7 mouse cellular contexts compared by ENCODE assay signal in genomic region chr3:57575660-57576055, GRCm38 (mm10). TPM values are rescaled to one million over a fixed set of nuclear protein-coding genes. Genes with fewer than 3 reads are reported as not detected.
A peak's percentile ranks its signal among the peaks of the same experiment; 100 is the strongest.
DNase-seq lines count a peak whose midpoint lies in the region; ATAC-seq and TF ChIP-seq lines count a peak whose summit lies in the region.

Gene Wwtr1 (minus strand): TSS chr3:57575910.

- peaks cover 5% of the 10 kb centered on the region; the same call in 1 of the 2 replicates for H3K79me2 ChIP-seq in heart, adult 2 months (replicated peaks; ENCODE audit: control insufficient read depth, insufficient read depth, low read length)

- peak within 1 kb of the TSS; percentile 85 for H3K9ac ChIP-seq in embryonic facial prominence, embryonic 13.5 days
- H3K9ac ChIP-seq in heart, adult 2 months (ENCODE audit: low read depth, low read length): peak within 1 kb of the TSS; percentile 76
- H3K9ac ChIP-seq in limb, embryonic 14.5 days (ENCODE audit: low read depth, low read length, severe bottlenecking): peak within 1 kb of the TSS; percentile 79
- peak within 1 kb of the TSS; percentile 56 for H3K9ac ChIP-seq in midbrain, embryonic 15.5 days
- H3K9ac ChIP-seq in stomach, embryonic 14.5 days (replicated peaks; ENCODE audit: low read depth, low read length): peak within 1 kb of the TSS; percentile 73

- peak within 1 kb of the TSS; percentile 96 for H3K27ac ChIP-seq in embryonic facial prominence, embryonic 13.5 days
- H3K27ac ChIP-seq in heart, adult 2 months: peak within 1 kb of the TSS; percentile 100
- H3K27ac ChIP-seq in limb, embryonic 14.5 days (replicated peaks; ENCODE audit: low read depth, low read length): peak within 1 kb of the TSS; percentile 93
- peak within 1 kb of the TSS; percentile 75 for H3K27ac ChIP-seq in midbrain, embryonic 15.5 days
- H3K27ac ChIP-seq in stomach, embryonic 14.5 days (ENCODE audit: low read length): peak within 1 kb of the TSS; percentile 97

- no peaks in the 10 kb centered on the region for H3K9me3 ChIP-seq in embryonic facial prominence, embryonic 13.5 days
- no peaks in the 10 kb centered on the region for H3K9me3 ChIP-seq in limb, embryonic 14.5 days (ENCODE audit: control insufficient read depth, low read length)
- H3K9me3 ChIP-seq in midbrain, embryonic 15.5 days: no peaks in the 10 kb centered on the region
- no peaks in the 10 kb centered on the region for H3K9me3 ChIP-seq in stomach, embryonic 14.5 days (ENCODE audit: control insufficient read depth, low read depth, low read length)

- peak; percentile 93 for ATAC-seq in embryonic facial prominence, embryonic 13.5 days (ENCODE audit: insufficient number of reproducible peaks, insufficient read depth, low FRiP score, low TSS enrichment, low read depth)
- peak; percentile 92 for ATAC-seq in limb, embryonic 14.5 days (ENCODE audit: low FRiP score, low read depth)
- peak; percentile 87 for ATAC-seq in midbrain, embryonic 15.5 days (replicated peaks)
- ATAC-seq in stomach, embryonic 14.5 days (ENCODE audit: insufficient number of reproducible peaks, insufficient read depth, low FRiP score, low read depth): peak; percentile 95

- H3K36me3 ChIP-seq in embryonic facial prominence, embryonic 13.5 days: peaks cover 5% of the 10 kb centered on the region
- peaks cover 20% of the 10 kb centered on the region for H3K36me3 ChIP-seq in heart, adult 2 months (ENCODE audit: control insufficient read depth, insufficient read depth, low read length)
- H3K36me3 ChIP-seq in limb, embryonic 14.5 days (ENCODE audit: control insufficient read depth, insufficient read depth, low read length): peaks cover 7% of the 10 kb centered on the region; the same call in 1 of the 2 replicates
- H3K36me3 ChIP-seq in midbrain, embryonic 15.5 days (replicated peaks): no peaks in the 10 kb centered on the region
- no peaks in the 10 kb centered on the region for H3K36me3 ChIP-seq in stomach, embryonic 14.5 days (ENCODE audit: control insufficient read depth, insufficient read depth, low read length)

- DNase-seq in brain, adult 2 months (ENCODE audit: low read depth, low spot score): peak; percentile 41
- DNase-seq in heart, adult 2 months: peak; percentile 91 to 96
- peak; percentile 98 for DNase-seq in kidney, adult 9 months
- DNase-seq in limb, embryonic 14.5 days (ENCODE audit: low spot score): peak; percentile 93

- H3K4me2 ChIP-seq in embryonic facial prominence, embryonic 13.5 days: peak within 1 kb of the TSS; percentile 82
- H3K4me2 ChIP-seq in limb, embryonic 14.5 days (replicated peaks; ENCODE audit: low read depth, low read length, severe bottlenecking): peak within 1 kb of the TSS; percentile 82
- H3K4me2 ChIP-seq in midbrain, embryonic 15.5 days: peak within 1 kb of the TSS; percentile 99
- H3K4me2 ChIP-seq in stomach, embryonic 14.5 days (replicated peaks; ENCODE audit: low read depth, low read length): peak within 1 kb of the TSS; percentile 76

- peak within 1 kb of the TSS; percentile 80 for H3K4me3 ChIP-seq in embryonic facial prominence, embryonic 13.5 days
- peak within 1 kb of the TSS; percentile 84 for H3K4me3 ChIP-seq in heart, adult 2 months
- peak within 1 kb of the TSS; percentile 68 for H3K4me3 ChIP-seq in limb, embryonic 14.5 days (replicated peaks; ENCODE audit: low read length)
- peak within 1 kb of the TSS; percentile 73 for H3K4me3 ChIP-seq in midbrain, embryonic 15.5 days
- peak within 1 kb of the TSS; percentile 85 for H3K4me3 ChIP-seq in stomach, embryonic 14.5 days (ENCODE audit: low read depth, low read length)

- peaks cover 39% of the 10 kb centered on the region for H3K4me1 ChIP-seq in embryonic facial prominence, embryonic 13.5 days
- peaks cover 5% of the 10 kb centered on the region for H3K4me1 ChIP-seq in heart, adult 2 months (ENCODE audit: control insufficient read depth, insufficient read depth, low read length)
- H3K4me1 ChIP-seq in limb, embryonic 14.5 days (ENCODE audit: control insufficient read depth, insufficient read depth, low read length): peaks cover 32% of the 10 kb centered on the region
- H3K4me1 ChIP-seq in midbrain, embryonic 15.5 days: peaks cover 17% of the 10 kb centered on the region; the same call in 1 of the 2 replicates
- H3K4me1 ChIP-seq in stomach, embryonic 14.5 days (ENCODE audit: control insufficient read depth, insufficient read depth, low read length): peaks cover 12% of the 10 kb centered on the region

- under 1% methylated on average over 36 of the region's 36 CpGs for WGBS in embryonic facial prominence, embryonic 13.5 days
- 2% methylated on average over 29 of the region's 36 CpGs for WGBS in heart, adult 2 months
- WGBS in limb, embryonic 14.5 days: under 1% methylated on average over 35 of the region's 36 CpGs
- WGBS in midbrain, embryonic 15.5 days: under 1% methylated on average over 36 of the region's 36 CpGs
- WGBS in stomach, embryonic 14.5 days: under 1% methylated on average over 36 of the region's 36 CpGs

- TF ChIP-seq POLR2A in heart, adult 2 months (IDR thresholded peaks at IDR 0.05; ENCODE audit: insufficient read depth, low read depth, low read length): peak; percentile 98
- TF ChIP-seq POLR2A in limb, embryonic 14.5 days (IDR thresholded peaks at IDR 0.05; ENCODE audit: borderline replicate concordance, extremely low read depth, insufficient read depth, insufficient read length): peak; percentile 60; the same call in 1 of the 2 replicates

- intact Hi-C loops in heart, adult 2 months (cut with DNase I): loop anchor here (1.0 to 5.0 kb wide), 7 partner anchors 21 to 105 kb away; no protein-coding TSS in a partner anchor

- no peak for TF ChIP-seq CTCF in heart, adult 2 months (IDR thresholded peaks at IDR 0.05)

- TF ChIP-seq EP300 in heart, adult 2 months (IDR thresholded peaks at IDR 0.05; ENCODE audit: insufficient read depth, low read depth, low read length): peak; percentile 63; the same call in 1 of the 2 replicates

- H3K27me3 ChIP-seq in embryonic facial prominence, embryonic 13.5 days: no peaks in the 10 kb centered on the region
- H3K27me3 ChIP-seq in heart, adult 2 months (ENCODE audit: control insufficient read depth, insufficient read depth, low read length): no peaks in the 10 kb centered on the region
- H3K27me3 ChIP-seq in limb, embryonic 14.5 days (ENCODE audit: control insufficient read depth, insufficient read depth, low read length): no peaks in the 10 kb centered on the region
- no peaks in the 10 kb centered on the region for H3K27me3 ChIP-seq in midbrain, embryonic 15.5 days (replicated peaks)
- no peaks in the 10 kb centered on the region for H3K27me3 ChIP-seq in stomach, embryonic 14.5 days (ENCODE audit: control insufficient read depth, insufficient read depth, low read length)

RNA-seq across cellular contexts. Expression of gene Wwtr1, which starts in this region (rescaled TPM):
- polyA plus RNA-seq in embryonic facial prominence, embryonic 13.5 days (2015; fragmentation: Nextera tagmentation; extraction: Ambion mirVana): 23.8 and 26.1 TPM in 2 replicates
- total RNA-seq in heart, adult 2 months (2021): 10 to 100 TPM; 46.5 to 49.1 TPM
- 28.2 and 40.6 TPM in 2 replicates for polyA plus RNA-seq in heart, adult 2 months (2012; rRNA removed)
- polyA plus RNA-seq in limb, embryonic 14.5 days (2012; rRNA removed): 54.2 and 57.9 TPM in 2 replicates
- polyA plus RNA-seq in limb, embryonic 14.5 days (2014; fragmentation: Nextera tagmentation; extraction: Ambion mirVana): 34.5 and 34.6 TPM in 2 replicates
- 7.5 and 7.9 TPM in 2 replicates for polyA plus RNA-seq in midbrain, embryonic 15.5 days (2015; fragmentation: Nextera tagmentation; extraction: Ambion mirVana)
- polyA plus RNA-seq in stomach, embryonic 14.5 days (2014; fragmentation: Nextera tagmentation; extraction: Ambion mirVana): 24.3 and 26.3 TPM in 2 replicates

Comparison
In these comparisons a context has a peak if more than half of its experiments do, and no peak if none do; other contexts are left out.
1. Peak in every context shown above with its lines: DNase-seq, ATAC-seq, H3K4me3 ChIP-seq and H3K27ac ChIP-seq.
2. DNase-seq: peak in every context shown above with its lines; median percentile 98 in kidney, adult 9 months; 94 in heart, adult 2 months; 93 in limb, embryonic 14.5 days; 41 in brain, adult 2 months.